Mouse (Mus musculus) olfactory bulb, adult 2 months (tissue): ENCODE measurements around the gene Gm28038.

Experiments used
- CTCF ChIP-seq: fragments of 200-500 bp; IDR thresholded peaks from 2 replicates; pipeline ENCODE4 v1.5.1; 2012; ENCODE audit warnings: low read depth, mild to moderate bottlenecking, low read length, moderate library complexity; ENCODE audit not compliant: insufficient read depth
- POLR2A ChIP-seq: fragments of 200-500 bp; IDR thresholded peaks from 2 replicates; pipeline ENCODE4 v1.6.1; 2012; ENCODE audit warnings: mild to moderate bottlenecking, low read depth, low read length, moderate library complexity; ENCODE audit not compliant: insufficient read depth

DNA sequence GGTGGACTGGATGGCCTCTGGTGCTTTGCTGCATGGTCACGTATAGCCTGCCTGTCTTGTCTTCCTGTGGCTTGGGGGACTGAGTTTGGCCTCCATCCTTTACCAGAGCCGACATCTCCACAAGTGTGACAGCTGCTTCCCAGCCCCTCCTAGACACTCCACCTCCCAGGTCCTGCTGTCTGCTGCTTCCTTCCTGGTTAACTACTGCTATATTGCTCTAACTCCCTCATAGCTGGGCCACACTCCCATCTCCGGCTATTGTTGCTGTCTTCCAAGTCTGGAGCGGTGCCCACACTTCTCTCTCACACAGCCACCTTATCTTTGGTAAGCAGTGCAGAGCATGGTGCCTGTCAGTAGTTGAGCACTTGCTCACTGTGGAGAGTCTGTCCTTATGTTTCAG, 41.1 kb upstream of the Gm28038 start:
- no peak for TF ChIP-seq CTCF
- TF ChIP-seq POLR2A: no peak
